Mouse (Mus musculus) liver, embryonic 15.5 days (tissue): ENCODE data around the gene Cdh13. TPM values are rescaled to one million over a fixed set of nuclear protein-coding genes. Genes with fewer than 3 reads are reported as not detected.

Experiments
- ATAC-seq: fragments of 200-750 bp; cut with Nextera tagmentation; 2 replicates; pipeline ENCODE4 v1.8.0; 2017; ENCODE audit warnings: moderate number of reproducible peaks, mild to moderate bottlenecking, moderate library complexity; ENCODE audit not compliant: insufficient read depth
- H3K27ac ChIP-seq: fragments of 300-500 bp; sonication (generic); replicated peaks from 2 replicates; pipeline ENCODE4 v1.5.1; 2015; ENCODE audit warnings: mild to moderate bottlenecking, inconsistent platforms
- H3K27me3 ChIP-seq: fragments of 300-500 bp; sonication (generic); 2 replicates; pipeline ENCODE4 v1.6.1; 2015; ENCODE audit warnings: mild to moderate bottlenecking, inconsistent platforms
- H3K36me3 ChIP-seq: fragments of 300-500 bp; sonication (generic); replicated peaks from 2 replicates; pipeline ENCODE4 v1.6.1; 2015; ENCODE audit warnings: moderate library complexity, mild to moderate bottlenecking, inconsistent platforms
- H3K4me1 ChIP-seq: fragments of 300-500 bp; sonication (generic); replicated peaks from 2 replicates; pipeline ENCODE4 v1.6.1; 2015; ENCODE audit warnings: inconsistent platforms
- H3K4me2 ChIP-seq: fragments of 300-500 bp; sonication (generic); 2 replicates; pipeline ENCODE4 v1.6.1; 2015; ENCODE audit warnings: moderate library complexity, mild to moderate bottlenecking, inconsistent platforms
- H3K4me3 ChIP-seq: fragments of 300-500 bp; sonication (generic); replicated peaks from 2 replicates; pipeline ENCODE4 v1.5.1; 2015; ENCODE audit warnings: mild to moderate bottlenecking, inconsistent platforms
- H3K9ac ChIP-seq: fragments of 300-500 bp; sonication (generic); 2 replicates; pipeline ENCODE4 v1.6.1; 2015; ENCODE audit warnings: moderate library complexity, mild to moderate bottlenecking, inconsistent platforms
- H3K9me3 ChIP-seq: fragments of 300-500 bp; sonication (generic); replicated peaks from 2 replicates; pipeline ENCODE4 v1.6.1; 2016; ENCODE audit warnings: inconsistent platforms
- WGBS: fragments of 180-500 bp; shearing (Covaris S2); methylation state at CpG from one replicate; pipeline ENCODE4 v1.1.7; 2015; ENCODE audit warnings: mixed read lengths; ENCODE audit not compliant: insufficient replicate concordance; 5-methylcytosine and 5-hydroxymethylcytosine counted together
- polyA plus RNA-seq: library from polyadenylated mRNA; unstranded; fragments of >200 nt; fragmentation: Nextera tagmentation; extraction: Ambion mirVana; gene quantifications from 2 replicates; pipeline ENCODE4 v1.2.1, GENCODE M21; 2015

The Cdh13 gene
- polyA plus RNA-seq, 1 experiment from 2014 or later = 0.56 TPM

- Histone ChIP-seq H3K9ac (no peak overlapping the region), H3K4me3 (no peak overlapping the region), H3K4me1 (no peaks in the 10 kb centered on the region), H3K4me2 (no peak overlapping the region), H3K27me3 (no peaks in the 10 kb centered on the region), H3K9me3 (no peaks in the 10 kb centered on the region), H3K36me3 (no peaks in the 10 kb centered on the region), H3K27ac (no peak overlapping the region)
- WGBS = 65% methylated on average over 5 of the region's 5 CpGs
- no peak for ATAC-seq
These were observed 344.2 kb downstream of the Cdh13 start for GRCm38 (mm10) chr8:118627737-118628136.

GRCm38 (mm10) chr8:118628702-118629101, 345.2 kb downstream of the Cdh13 start:
- Histone ChIP-seq H3K4me3 (no peak overlapping the region), H3K9me3 (no peaks in the 10 kb centered on the region)
- WGBS = 60% methylated on average over 8 of the region's 8 CpGs

DNA sequence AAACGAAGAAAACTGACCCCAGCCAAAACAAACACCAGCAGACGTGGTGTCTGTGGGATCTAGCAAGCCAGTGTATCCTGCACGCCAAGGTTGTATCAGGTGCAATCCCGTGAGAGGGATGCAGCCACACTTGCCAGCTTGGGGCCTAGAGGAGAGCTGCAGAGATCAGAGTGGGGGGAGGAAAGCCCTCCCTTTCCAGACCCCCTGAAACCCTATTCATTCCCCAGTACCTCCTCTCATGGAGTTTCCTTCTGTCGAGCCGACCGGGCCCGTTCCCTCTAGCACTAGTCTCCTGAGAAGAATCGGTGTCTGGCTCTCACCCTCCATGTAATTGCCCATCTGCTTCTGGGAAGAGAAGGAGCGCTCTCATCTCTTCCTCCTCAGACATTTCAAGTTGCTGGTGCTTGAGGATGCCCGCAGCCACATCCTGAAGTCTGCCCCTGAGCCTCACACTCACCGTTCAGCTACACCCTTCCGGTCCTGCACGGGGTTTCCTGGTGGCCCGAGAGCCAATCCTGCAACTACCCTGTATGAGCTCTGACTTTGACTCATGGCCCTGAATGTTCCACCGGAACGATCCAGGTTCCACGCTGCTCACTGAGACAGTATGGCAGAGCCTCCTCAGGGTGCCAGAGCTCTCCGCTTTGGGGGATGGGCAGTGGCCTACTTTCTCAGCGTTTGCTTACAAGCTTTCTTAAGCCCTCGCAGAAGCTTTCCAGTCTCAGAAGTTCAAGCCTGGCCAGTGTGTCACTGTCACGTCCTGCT, 351.9 kb downstream of the Cdh13 start:
- Histone ChIP-seq H3K9me3 (no peaks in the 10 kb centered on the region), H3K4me2 (no peak overlapping the region), H3K4me3 (no peak overlapping the region), H3K4me1 (no peaks in the 10 kb centered on the region), H3K36me3 (no peaks in the 10 kb centered on the region), H3K27ac (no peak overlapping the region), H3K9ac (no peak overlapping the region), H3K27me3 (no peaks in the 10 kb centered on the region)
- WGBS = 61% methylated on average over 22 of the region's 22 CpGs
- ATAC-seq = no peak

More at GRCm38 (mm10) chr8:118628702-118629101, 345.2 kb downstream of the Cdh13 start:
- no peak overlapping the region for H3K4me2 ChIP-seq
- no peaks in the 10 kb centered on the region for H3K36me3 ChIP-seq
- ATAC-seq = no peak
- H3K4me1 ChIP-seq = no peaks in the 10 kb centered on the region
- no peak overlapping the region for H3K9ac ChIP-seq
- no peaks in the 10 kb centered on the region for H3K27me3 ChIP-seq
- H3K27ac ChIP-seq = no peak overlapping the region

GRCm38 (mm10) chr8:118639606-118640005, 356.1 kb downstream of the Cdh13 start:
- WGBS = 68% methylated on average over 8 of the region's 8 CpGs
- ATAC-seq = no peak

DNA sequence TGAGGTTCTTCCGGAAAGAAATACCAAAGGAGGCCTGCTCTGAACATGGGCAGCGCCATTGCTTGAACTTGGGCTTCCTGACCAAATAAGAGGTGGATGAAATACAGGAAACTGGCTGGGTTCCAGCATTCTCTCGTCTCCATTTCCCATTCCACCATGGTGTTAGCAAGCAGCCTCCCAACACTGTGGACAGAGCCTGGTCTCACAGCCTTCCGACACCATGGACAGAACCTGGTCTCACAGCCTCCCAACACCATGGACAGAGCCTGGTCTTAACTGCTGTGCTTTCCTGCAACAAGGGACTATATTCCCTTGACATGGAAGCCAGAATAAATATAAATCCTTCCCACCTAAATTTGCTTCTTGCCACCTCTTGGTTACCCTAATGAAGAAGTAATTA, 358.3 kb downstream of the Cdh13 start:
- ATAC-seq = no peak
- Histone ChIP-seq H3K36me3 (no peaks in the 10 kb centered on the region), H3K4me3 (no peak overlapping the region), H3K27ac (no peak overlapping the region), H3K4me2 (no peak overlapping the region), H3K9ac (no peak overlapping the region), H3K27me3 (no peaks in the 10 kb centered on the region), H3K4me1 (no peaks in the 10 kb centered on the region), H3K9me3 (no peaks in the 10 kb centered on the region)
- WGBS = 52% methylated on average over 4 of the region's 4 CpGs

More at GRCm38 (mm10) chr8:118639606-118640005, 356.1 kb downstream of the Cdh13 start:
- no peak overlapping the region for H3K4me3 ChIP-seq
- no peaks in the 10 kb centered on the region for H3K36me3 ChIP-seq
- no peak overlapping the region for H3K27ac ChIP-seq
- no peak overlapping the region for H3K4me2 ChIP-seq
- no peaks in the 10 kb centered on the region for H3K27me3 ChIP-seq
- H3K9me3 ChIP-seq = no peaks in the 10 kb centered on the region
- no peaks in the 10 kb centered on the region for H3K4me1 ChIP-seq
- H3K9ac ChIP-seq = no peak overlapping the region

DNA sequence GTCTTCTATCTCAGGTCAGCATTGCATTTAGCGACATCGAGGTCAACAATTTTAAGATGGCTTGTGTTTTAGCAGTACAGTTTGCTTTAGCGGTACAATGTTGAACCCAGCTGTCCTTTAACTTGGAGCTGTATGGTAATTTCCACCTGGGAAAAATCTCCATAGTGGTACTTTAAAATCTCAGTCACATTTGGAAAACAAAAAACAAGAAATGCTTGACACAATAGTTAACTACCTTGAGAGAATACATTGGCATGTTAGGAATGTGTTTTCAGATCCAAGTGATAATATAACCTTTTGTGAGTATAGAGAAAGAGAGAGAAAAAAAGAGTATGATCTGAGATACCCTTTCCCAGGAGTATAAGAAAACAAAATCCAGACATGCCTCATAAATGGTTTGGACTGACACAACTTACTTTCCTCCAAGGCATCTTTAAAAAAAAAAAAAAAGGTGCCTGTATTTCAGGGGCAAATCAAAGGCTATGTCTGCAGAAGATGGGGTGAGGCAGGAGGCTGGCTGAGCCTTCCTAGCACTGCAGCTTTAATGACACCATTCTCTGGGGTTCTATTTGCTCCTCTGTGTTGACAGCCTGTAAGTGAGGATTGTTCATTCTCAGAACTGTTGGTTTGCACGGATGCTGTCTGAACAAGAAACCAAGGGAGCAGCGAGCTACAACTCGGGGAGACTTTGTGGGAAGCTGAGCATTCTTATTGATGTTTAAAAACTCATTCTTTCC, 365.4 kb downstream of the Cdh13 start:
- no peak overlapping the region for H3K27ac ChIP-seq
- no peak overlapping the region for H3K4me2 ChIP-seq
- H3K4me3 ChIP-seq = no peak overlapping the region
- ATAC-seq = no peak
- no peaks in the 10 kb centered on the region for H3K9me3 ChIP-seq
- no peaks in the 10 kb centered on the region for H3K27me3 ChIP-seq
- 57% methylated on average over 6 of the region's 6 CpGs for WGBS
- no peak overlapping the region for H3K9ac ChIP-seq
- no peaks in the 10 kb centered on the region for H3K4me1 ChIP-seq
- no peaks in the 10 kb centered on the region for H3K36me3 ChIP-seq

- H3K36me3 ChIP-seq = no peaks in the 10 kb centered on the region
- ATAC-seq = no peak
- no peak overlapping the region for H3K27ac ChIP-seq
- H3K4me3 ChIP-seq = no peak overlapping the region
- H3K9ac ChIP-seq = no peak overlapping the region
- H3K9me3 ChIP-seq = no peaks in the 10 kb centered on the region
- no peak overlapping the region for H3K4me2 ChIP-seq
- H3K27me3 ChIP-seq = no peaks in the 10 kb centered on the region
- 65% methylated on average over 4 of the region's 4 CpGs for whole genome bisulfite sequencing
- H3K4me1 ChIP-seq = no peaks in the 10 kb centered on the region
These were observed 366.4 kb downstream of the Cdh13 start for GRCm38 (mm10) chr8:118649981-118650380.

DNA sequence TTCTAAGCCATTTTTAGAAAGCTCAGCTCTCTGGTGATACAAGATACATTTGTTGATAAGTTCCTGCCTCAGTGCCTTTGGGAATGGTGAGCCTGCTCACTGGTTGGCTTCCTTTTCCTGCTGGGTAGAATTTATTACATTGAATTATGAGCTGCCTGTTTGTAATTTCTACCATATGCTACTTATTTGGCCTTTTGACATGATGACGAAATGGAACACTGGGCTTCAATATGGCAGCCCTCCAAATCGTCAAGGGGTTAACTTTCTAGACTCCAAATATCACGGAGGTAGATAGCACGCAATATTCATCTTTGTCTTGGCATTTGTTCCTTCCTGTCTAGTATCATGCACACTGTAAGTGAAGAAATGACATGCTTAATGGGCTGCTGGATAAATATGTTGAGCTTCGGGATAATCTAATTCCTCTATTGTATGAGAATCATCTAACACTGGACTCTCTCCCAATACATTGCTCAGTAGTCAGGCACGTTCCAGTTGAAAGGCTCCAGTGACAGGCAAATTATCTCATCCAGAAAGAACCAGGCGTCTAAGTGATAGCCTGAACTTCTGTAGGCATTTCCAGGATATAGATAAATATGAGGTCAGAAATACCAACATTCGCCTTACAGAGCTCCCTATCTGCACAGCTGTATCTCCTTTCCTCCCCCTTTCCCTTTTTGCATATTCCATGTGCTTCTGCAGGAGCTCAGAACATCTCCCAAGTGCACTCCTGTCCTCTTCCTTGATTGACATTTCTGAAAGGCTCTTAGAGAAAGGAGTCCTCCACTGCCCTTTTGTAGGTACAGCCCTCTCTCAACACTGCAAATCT, 378.7 kb downstream of the Cdh13 start:
- H3K27ac ChIP-seq = no peak overlapping the region
- no peak overlapping the region for H3K4me2 ChIP-seq
- H3K9ac ChIP-seq = no peak overlapping the region
- no peak overlapping the region for H3K4me3 ChIP-seq
- no peaks in the 10 kb centered on the region for H3K36me3 ChIP-seq
- 62% methylated on average over 8 of the region's 8 CpGs for WGBS
- H3K4me1 ChIP-seq = no peaks in the 10 kb centered on the region
- ATAC-seq = no peak
- no peaks in the 10 kb centered on the region for H3K27me3 ChIP-seq
- 0 out of 2 replicates have a peak, but pooled peaks cover 4% of the 10 kb centered on the region for H3K9me3 ChIP-seq

DNA sequence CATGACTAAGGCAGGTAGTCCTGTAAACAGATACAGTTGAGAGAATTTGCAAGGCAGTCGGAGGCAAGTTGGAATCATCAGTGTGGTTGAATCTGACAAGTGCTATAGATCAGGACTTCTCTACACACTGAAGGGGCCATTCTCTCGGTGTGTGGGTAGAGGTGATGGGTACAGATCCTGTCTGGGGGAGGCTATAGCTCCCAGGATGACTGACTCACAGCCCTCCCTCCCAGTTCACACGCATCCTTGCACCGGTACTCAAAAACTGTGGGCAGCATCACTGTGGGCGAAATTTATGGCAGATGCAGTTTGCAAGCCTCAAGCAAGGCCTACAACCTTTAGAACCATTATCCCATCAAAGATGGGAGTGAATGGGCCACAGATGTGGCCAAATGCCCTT, 381.5 kb downstream of the Cdh13 start:
- Histone ChIP-seq H3K27me3 (no peaks in the 10 kb centered on the region), H3K9me3 (no peaks in the 10 kb centered on the region), H3K27ac (no peak overlapping the region), H3K4me3 (no peak overlapping the region), H3K4me1 (no peaks in the 10 kb centered on the region), H3K4me2 (no peak overlapping the region), H3K9ac (no peak overlapping the region), H3K36me3 (no peaks in the 10 kb centered on the region)
- WGBS = 71% methylated on average over 5 of the region's 5 CpGs
- ATAC-seq = no peak

- no peak overlapping the region for H3K27ac ChIP-seq
- no peak overlapping the region for H3K9ac ChIP-seq
- 55% methylated on average over 4 of the region's 4 CpGs for WGBS
- ATAC-seq = no peak
- H3K36me3 ChIP-seq = no peaks in the 10 kb centered on the region
- no peaks in the 10 kb centered on the region for H3K27me3 ChIP-seq
- no peaks in the 10 kb centered on the region for H3K9me3 ChIP-seq
- H3K4me1 ChIP-seq = no peaks in the 10 kb centered on the region
- H3K4me3 ChIP-seq = no peak overlapping the region
- no peak overlapping the region for H3K4me2 ChIP-seq
These were observed 384.2 kb downstream of the Cdh13 start for GRCm38 (mm10) chr8:118667736-118668135.

DNA sequence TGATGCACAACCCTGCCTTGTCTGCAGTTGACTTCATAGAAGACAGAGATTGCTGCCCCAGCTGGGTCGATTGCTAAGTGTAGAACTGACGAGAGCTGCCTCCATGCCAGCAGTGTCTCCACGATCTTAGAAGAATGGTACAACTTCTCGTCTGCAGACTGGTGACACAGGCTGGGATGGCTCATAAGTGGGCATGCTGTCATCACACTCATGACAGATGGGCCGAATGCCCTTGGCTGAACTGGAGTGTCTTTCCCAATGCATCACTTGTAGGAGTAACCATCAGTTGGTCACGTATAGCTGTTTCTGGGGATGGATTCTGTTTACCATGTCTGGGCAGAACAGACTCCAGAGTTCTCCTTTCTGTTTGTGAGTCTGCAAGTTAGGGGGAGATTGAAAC, 392.7 kb downstream of the Cdh13 start:
- Histone ChIP-seq H3K4me2 (no peak overlapping the region), H3K27me3 (no peaks in the 10 kb centered on the region)

More for the DNA sequence above, 392.7 kb downstream of the Cdh13 start:
- H3K9me3 ChIP-seq = no peaks in the 10 kb centered on the region; the same call in 1 of the 2 replicates
- no peaks in the 10 kb centered on the region for H3K36me3 ChIP-seq
- WGBS = 59% methylated on average over 6 of the region's 6 CpGs
- no peak overlapping the region for H3K27ac ChIP-seq
- ATAC-seq = no peak
- no peak overlapping the region for H3K4me3 ChIP-seq
- H3K9ac ChIP-seq = no peak overlapping the region
- H3K4me1 ChIP-seq = no peaks in the 10 kb centered on the region
